In genomic region chr10:9310346-9310745, GRCm38 (mm10) we compare ENCODE assay signal across 15 mouse cellular contexts.
"Had no signal": no experiment of that assay in that cellular context is flagged by ENCODE, and none has a peak within 500 bp of the region (broad histone marks: within the 10 kb centered on the region; RNA-seq: fewer than 3 reads in every experiment).

No protein-coding gene starts in this region.

- DNase-seq: kidney, adult 2 months; kidney, postnatal 14 days; left cerebral cortex, postnatal 4 days; lung, adult 18-20 months; lung, postnatal 36 days; retina, postnatal 1 day; thymus, adult 2 months; thymus, postnatal 25 days had no signal

- H3K4me2 ChIP-seq: kidney, embryonic 15.5 days; limb, embryonic 13.5 days; neural tube, embryonic 13.5 days; stomach, embryonic 15.5 days had no signal

- ATAC-seq: midbrain, embryonic 16.5 days had no signal

- H3K9me3 ChIP-seq: kidney, embryonic 15.5 days; limb, embryonic 13.5 days; midbrain, embryonic 10.5 days; neural tube, embryonic 13.5 days; stomach, embryonic 15.5 days had no signal

- H3K4me1 ChIP-seq: kidney, embryonic 15.5 days; limb, embryonic 13.5 days; midbrain, embryonic 10.5 days; neural tube, embryonic 13.5 days; stomach, embryonic 15.5 days had no signal

- H3K27me3 ChIP-seq: kidney, embryonic 15.5 days; limb, embryonic 13.5 days; neural tube, embryonic 13.5 days; stomach, embryonic 15.5 days had no signal

- H3K4me3 ChIP-seq: kidney, embryonic 15.5 days; limb, embryonic 13.5 days; midbrain, embryonic 10.5 days; neural tube, embryonic 13.5 days; stomach, embryonic 15.5 days had no signal

- H3K36me3 ChIP-seq: kidney, embryonic 15.5 days; limb, embryonic 13.5 days; midbrain, embryonic 10.5 days; neural tube, embryonic 13.5 days; stomach, embryonic 15.5 days had no signal

- H3K9ac ChIP-seq: kidney, embryonic 15.5 days; limb, embryonic 13.5 days; liver, embryonic 14.5 days; neural tube, embryonic 13.5 days; stomach, embryonic 15.5 days had no signal

- H3K27ac ChIP-seq: kidney, embryonic 15.5 days; limb, embryonic 13.5 days; liver, embryonic 14.5 days; midbrain, embryonic 10.5 days; neural tube, embryonic 13.5 days; stomach, embryonic 15.5 days had no signal
